Mouse (Mus musculus): Measurements from ENCODE around the gene Stip1.

- TF ChIP-seq CTCF (IDR thresholded peaks at IDR 0.05; ENCODE audit: borderline replicate concordance, insufficient read depth, low read length) (no peak), POLR2A (IDR thresholded peaks at IDR 0.05; ENCODE audit: low read depth, low read length) (no peak)
Observed at GRCm38 (mm10) chr19:7012426-7012825, 27.3 kb downstream of the Stip1 start.
